Mouse (Mus musculus) CD4-positive, CD25-positive, alpha-beta regulatory T cell, adult 2 months (primary cell): ENCODE measurements at regions not wholly inside any gene's neighbourhood (a gene's known extent, or its start where the extent isn't known, plus 50 kb on each side); places are given as distances from the start of the nearest gene placed in this dataset.

Experiments
- DNase-seq: peaks from one replicate; pipeline ENCODE4 v3.0.0-alpha.2; 2012; ENCODE audit warnings: low read depth, low spot score

DNA sequence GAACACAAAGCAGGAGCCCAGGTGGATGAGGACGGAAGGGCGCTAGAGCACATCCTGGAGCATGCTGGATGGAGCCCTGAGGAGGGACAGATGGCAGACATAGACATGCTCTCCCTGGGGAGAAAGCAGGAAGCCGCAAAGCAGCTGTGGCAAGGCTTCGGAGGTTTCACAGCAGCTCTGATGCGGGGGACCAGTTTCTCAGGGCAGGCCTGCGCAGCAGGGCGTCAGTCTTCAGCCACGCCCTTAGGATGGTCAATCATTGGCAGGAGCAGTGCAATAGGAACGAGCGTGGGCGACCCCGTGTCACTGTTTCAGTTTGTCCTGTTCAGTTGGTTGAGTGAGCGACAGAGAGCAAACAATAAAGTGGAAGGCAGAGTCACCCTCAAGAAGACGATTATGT lies 343.8 kb upstream of the Gm10131 start:
- DNase-seq: no peak

DNA sequence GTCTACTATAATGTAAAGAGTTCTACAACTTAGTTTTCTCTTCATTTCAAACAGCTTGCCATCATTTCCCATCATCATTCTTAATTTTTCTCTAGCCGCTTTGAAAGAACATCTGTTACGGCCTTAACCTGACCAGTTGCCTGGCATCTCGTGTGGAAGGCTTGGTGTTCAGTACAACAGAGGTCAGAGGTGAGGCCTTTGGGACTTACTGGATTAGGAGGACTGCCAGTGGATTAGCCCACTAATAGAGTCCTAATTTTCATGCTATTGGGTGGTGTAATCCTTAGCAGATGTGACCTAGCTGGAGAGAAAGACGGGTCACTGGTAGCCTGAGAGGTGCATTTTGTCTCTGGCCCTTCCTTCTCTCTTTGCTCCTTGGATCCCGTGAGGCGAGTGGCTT lies 341.3 kb upstream of the Gm10131 start:
- DNase-seq: no peak

DNA sequence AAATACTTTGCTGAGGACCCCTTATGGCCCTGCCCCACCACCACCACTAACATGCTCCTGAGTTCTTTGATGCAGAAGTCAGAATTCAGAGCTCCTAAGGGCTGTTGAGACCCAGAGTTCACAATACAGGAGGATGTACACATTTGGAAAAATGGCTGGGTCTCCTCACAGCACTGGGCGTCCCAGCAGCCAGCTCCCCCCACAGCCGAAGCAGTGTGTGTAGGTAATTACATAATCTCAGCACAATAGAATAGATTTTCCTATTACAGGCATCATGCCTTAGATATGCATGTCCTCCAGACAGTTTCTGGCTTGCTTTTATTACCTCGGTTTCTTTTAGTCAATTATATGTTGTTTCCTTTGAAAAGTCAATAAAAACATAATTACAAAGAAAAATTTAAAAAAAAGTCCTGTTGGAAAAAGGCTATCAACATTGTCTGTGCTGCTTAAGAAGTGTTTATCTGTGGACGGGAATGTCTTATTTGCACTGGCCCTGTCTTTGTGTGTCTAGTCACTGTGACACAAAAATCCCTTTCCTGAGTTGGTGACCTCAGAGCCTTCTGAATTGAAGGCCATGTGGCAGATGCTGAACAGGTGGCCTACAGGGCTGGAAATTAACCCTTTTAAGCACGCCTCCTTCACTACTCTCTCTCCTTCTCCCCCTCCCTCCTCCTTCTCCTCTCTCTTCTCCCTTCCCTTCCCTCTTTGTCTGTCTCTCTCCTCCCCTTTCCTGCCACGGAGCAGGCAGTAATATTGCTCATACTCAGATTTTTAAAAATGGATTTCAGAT lies 339.9 kb upstream of the Gm10131 start:
- DNase-seq: no peak

- DNase-seq: no peak
Observed at GRCm38 (mm10) chr8:34449391-34450044, 338.0 kb upstream of the Gm10131 start.

DNA sequence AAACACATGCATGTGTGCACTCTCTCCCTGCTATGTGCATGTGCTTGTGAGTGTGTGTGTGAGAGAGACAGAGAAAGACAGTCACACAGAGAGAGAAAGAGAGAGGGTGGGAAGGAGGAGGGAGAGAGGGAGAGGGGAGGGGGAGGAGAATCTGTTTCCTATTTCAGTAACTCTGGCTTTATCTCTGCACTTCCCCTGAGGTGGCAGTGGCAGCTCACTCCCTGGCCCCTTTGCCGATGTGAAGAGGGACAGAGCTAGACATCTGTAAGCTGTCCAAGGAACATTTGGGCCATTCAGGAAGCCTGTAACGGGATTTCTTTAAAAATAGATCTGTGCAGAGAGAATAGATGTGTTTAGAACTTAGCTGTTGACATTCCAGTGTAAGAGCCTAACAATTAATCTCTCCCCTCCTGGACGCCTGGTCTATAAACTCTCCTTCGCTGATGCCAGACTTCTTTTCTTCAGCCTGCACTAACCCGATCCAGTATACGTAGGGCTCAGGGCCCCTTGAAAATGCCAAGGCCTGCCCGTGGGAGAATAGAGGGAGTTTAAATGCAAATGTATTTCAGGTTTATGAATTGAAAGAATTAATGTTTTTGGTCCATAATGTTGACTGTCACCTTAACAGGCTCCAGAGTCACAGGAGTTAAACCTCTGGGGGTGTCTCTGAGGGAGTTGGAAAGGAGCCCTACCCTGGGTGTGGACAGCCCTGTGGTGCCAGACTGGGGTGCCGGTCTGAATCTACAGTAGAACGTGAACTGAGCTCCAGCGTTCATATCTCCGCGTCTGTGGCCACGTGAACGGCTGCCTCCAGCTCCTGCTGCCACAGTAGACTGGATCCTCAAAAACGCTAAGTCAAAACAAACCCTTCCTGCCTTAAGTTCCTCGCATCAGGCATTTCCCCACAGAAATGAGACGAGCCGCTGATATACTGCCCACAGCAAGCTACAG lies 336.6 kb upstream of the Gm10131 start:
- DNase-seq: no peak

DNA sequence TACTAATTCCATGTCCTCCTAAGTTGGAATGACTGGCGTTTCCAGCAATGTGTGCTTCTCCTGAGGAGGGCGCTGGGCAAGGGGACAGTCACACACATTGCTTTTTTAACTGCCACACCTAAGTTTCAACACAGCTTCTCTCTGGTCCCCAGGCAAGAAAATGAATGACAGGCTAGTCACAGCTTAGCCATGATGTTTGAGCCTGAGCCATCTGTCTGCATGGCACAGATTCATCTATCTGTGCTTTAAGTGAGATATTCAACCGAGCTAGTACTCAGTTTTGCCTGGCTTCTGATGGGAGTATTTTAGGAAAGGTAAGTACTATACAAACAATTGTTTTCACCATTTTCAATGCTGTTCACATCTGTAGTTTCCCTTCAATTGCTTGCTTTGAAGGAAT lies 331.2 kb upstream of the Gm10131 start:
- DNase-seq: no peak

GRCm38 (mm10) chr8:34441756-34442155 lies 330.2 kb upstream of the Gm10131 start:
- DNase-seq: no peak

- no peak for DNase-seq
Observed at GRCm38 (mm10) chr8:34440771-34441170, 329.2 kb upstream of the Gm10131 start.

- no peak for DNase-seq
Observed at GRCm38 (mm10) chr8:34438771-34439170, 327.2 kb upstream of the Gm10131 start.

- DNase-seq: no peak
Observed at GRCm38 (mm10) chr8:34431985-34432384, 320.4 kb upstream of the Gm10131 start.

GRCm38 (mm10) chr8:34429231-34429630 lies 317.7 kb upstream of the Gm10131 start:
- DNase-seq: no peak

GRCm38 (mm10) chr8:34401571-34401970 lies 290.0 kb upstream of the Gm10131 start:
- DNase-seq: no peak

- DNase-seq: no peak
Observed at GRCm38 (mm10) chr8:34398914-34399813, 287.6 kb upstream of the Gm10131 start.

GRCm38 (mm10) chr8:34397583-34398411 lies 286.3 kb upstream of the Gm10131 start:
- DNase-seq: peak; percentile 75

DNA sequence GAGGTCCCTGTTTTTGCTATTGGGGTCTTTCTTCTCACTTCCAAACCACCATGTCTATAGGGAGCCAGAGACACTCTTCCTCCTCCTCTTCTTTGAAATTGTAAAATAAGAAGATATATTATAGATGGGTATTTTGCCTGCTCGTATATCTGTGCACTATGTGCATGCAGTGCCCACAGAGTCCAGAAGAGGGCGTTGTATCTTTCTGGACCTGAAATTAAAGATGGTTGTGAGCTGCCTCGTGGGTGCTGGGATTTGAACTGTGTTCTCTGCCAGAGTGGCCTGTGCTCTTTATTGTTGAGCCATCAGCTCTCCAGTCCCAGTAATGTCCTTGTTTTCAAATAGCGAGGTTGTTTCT lies 285.7 kb upstream of the Gm10131 start:
- DNase-seq: peak; percentile 61

DNA sequence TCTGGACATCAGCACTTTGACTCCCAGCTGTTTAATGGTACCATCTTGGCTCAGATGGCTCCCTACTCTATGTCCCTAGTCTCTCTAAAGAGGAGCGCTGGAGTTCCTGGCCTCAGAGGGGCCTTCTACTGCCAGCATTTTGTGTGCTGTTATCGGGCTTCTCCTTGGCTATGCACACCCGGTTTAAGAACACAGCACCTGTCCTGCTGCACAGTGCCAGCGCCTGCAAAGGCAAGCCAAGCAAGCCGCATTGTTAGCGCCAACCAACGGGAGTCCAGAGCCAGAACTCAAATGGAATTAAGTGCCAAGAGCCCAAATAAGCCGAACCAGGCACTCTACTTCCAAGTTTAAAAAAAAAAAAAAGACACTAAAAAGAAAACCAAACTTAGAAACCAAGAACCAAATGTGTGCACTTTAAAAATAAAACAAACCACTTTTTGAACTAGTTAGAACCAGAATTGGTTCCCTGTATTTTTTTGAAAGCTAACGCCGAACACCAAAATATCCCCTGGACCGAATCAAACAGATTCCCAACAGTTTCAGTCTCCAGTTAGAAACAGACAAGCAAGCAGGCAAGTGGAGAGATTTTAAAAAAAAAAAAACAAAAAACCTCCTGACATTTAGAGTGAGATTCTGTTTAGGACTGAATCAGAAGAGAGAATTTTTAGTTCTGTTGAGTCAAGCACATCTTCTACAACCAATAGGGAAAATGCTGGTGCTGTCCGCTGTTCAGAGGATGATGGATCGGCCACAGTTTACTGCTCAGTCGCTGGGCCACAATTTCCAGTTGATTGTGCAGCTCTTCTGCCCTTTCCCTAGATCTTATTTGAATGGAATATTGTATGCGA lies 281.7 kb upstream of the Gm10131 start:
- no peak for DNase-seq

DNA sequence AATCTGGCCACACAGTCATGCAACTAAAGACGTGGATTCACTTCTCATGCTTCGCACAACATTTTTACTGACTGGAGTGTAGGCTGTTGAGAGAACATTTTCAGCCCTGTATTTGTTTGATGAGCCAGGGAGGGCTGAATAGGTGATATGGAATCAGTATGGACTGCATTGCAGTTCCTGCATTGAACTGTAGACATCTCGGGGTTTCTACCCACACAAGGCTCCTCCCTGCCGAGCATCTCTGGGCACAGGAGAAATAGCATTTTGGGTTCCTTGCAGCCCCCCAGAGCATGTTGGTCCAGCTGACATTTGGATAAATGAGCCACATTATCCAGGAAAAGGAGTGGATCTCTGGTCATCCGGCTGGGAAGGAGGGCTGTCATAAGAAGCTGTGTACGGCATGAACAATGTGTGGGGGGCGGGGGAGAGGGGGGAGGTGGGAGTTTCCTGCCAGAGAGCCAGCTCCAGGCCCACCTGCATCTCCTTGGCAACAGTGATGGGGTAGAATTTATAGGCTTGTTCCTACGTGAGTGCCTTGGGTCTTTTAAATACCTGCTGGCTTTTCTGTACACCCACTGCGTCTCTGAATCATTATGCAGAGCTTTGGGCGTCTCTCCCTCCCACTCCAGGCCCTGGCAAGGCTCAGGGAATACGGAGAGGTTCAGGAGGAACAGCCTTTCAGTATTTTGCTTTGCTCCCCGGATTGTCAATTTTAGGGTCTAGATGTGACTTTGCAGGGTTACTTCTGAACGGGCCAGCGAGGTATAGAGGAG lies 280.9 kb upstream of the Gm10131 start:
- no peak for DNase-seq

GRCm38 (mm10) chr8:34385806-34386439 lies 274.4 kb upstream of the Gm10131 start:
- DNase-seq: no peak
